Mouse (Mus musculus) hindbrain, embryonic 10.5 days (tissue): Measurements from ENCODE around the gene Eif4e2. TPM values are rescaled to one million over a fixed set of nuclear protein-coding genes. Genes with fewer than 3 reads are reported as not detected.

ENCODE experiments used
- DNase-seq: peaks from one replicate; pipeline ENCODE4 v3.0.0-alpha.2; 2017; ENCODE audit warnings: low spot score
- H3K27ac ChIP-seq: fragments of 300-500 bp; sonication (generic); 2 replicates; pipeline ENCODE4 v1.5.1; 2016; ENCODE audit warnings: mild to moderate bottlenecking, moderate library complexity
- H3K27me3 ChIP-seq: fragments of 300-500 bp; sonication (generic); 2 replicates; pipeline ENCODE4 v1.6.1; 2016; ENCODE audit warnings: mild to moderate bottlenecking; ENCODE audit not compliant: poor library complexity, insufficient read depth, severe bottlenecking
- H3K36me3 ChIP-seq: fragments of 300-500 bp; sonication (generic); 2 replicates; pipeline ENCODE4 v1.6.1; 2016; ENCODE audit warnings: mild to moderate bottlenecking, moderate library complexity
- H3K4me1 ChIP-seq: fragments of 300-500 bp; sonication (generic); replicated peaks from 2 replicates; pipeline ENCODE4 v1.6.1; 2016; ENCODE audit warnings: mild to moderate bottlenecking
- H3K4me3 ChIP-seq: fragments of 300-500 bp; sonication (generic); 2 replicates; pipeline ENCODE4 v1.5.1; 2016; ENCODE audit warnings: mild to moderate bottlenecking, moderate library complexity
- H3K9me3 ChIP-seq: fragments of 300-500 bp; sonication (generic); 2 replicates; pipeline ENCODE4 v1.6.1; 2016; ENCODE audit warnings: mild to moderate bottlenecking, moderate library complexity
- WGBS: fragments of 180-500 bp; shearing (Covaris S2); methylation state at CpG from one replicate; pipeline ENCODE4 v1.1.7; 2016; 5-methylcytosine and 5-hydroxymethylcytosine counted together
- polyA plus RNA-seq: library from polyadenylated mRNA; unstranded; fragments of >200 nt; fragmentation: Nextera tagmentation; extraction: Ambion mirVana; gene quantifications from 2 replicates; pipeline ENCODE4 v1.2.1, GENCODE M21; 2016

The Eif4e2 gene
- polyA plus RNA-seq, 1 experiment from 2014 or later, result 173 TPM

DNA sequence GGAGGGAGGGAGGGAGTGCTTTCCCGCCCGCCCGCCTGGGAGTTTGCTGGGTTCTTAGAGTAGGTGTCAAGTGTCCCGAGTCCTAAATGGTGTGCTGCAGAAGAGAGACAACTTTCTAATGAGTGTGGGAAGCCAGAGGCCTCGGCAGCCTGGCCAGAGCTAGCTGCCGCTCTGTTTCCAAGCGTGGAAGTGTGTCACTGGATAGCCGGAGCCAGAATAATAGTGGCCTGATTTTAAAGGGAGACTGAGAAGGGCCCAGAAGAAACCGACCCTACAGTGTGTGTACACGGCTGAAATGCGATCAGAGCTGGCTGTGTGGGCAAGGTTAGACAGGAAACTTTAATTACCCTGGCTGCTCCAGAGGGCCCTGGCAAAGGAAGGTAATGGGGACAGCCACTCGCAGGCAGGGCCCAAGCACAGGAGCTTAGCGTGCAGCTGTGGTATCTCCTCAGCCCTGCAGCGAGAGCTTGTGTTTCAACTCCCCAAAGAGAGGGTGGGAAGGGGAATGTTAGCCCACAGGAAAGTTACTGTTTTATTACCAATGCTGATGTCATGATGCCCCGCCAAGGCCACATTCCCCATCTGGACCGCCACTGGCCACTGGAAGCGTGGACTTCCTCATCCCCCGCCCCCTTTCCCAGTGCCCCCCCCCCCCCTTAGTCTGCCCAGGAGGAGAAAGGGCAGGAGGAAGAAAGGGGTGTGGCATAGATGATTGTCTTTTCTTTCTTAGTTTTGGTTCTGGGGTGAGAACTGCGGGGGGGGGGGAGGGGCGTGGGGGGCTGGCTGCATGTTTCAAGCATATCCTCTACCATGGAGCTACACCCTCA lies 57.1 kb downstream of the Eif4e2 start:
- Histone ChIP-seq H3K4me3 (peak overlapping the region; percentile 23), H3K9me3 (no peaks in the 10 kb centered on the region), H3K27me3 (peaks cover 67% of the 10 kb centered on the region), H3K36me3 (no peaks in the 10 kb centered on the region), H3K4me1 (peaks cover 40% of the 10 kb centered on the region), H3K27ac (peak overlapping the region; percentile 81)
- DNase-seq, result peak; percentile 47
- WGBS, result 5% methylated on average over 20 of the region's 20 CpGs

DNA sequence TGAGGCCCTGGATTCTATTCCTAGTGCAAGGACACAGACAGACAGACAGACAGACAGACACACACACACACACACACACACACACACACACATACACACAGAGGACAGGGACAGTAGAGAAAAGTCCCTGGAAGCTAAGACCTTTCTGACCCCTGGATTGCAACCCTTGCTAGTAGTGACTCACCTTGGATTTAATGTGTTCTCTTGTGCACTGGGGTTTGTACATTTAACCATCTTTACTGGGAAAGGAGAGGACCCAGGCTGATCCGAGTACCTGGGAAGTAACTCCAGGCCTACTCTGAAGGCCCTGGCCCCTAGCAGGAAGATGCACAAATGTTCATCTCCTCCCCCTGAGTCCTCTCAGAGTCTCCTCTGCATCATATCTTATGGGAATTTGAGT lies 57.9 kb downstream of the Eif4e2 start:
- peak overlapping the region; percentile 81; the same call in 1 of the 2 replicates for H3K27ac ChIP-seq
- peaks cover 38% of the 10 kb centered on the region for H3K4me1 ChIP-seq
- DNase-seq, result no peak
- H3K9me3 ChIP-seq, result no peaks in the 10 kb centered on the region
- H3K36me3 ChIP-seq, result no peaks in the 10 kb centered on the region
- H3K4me3 ChIP-seq, result no peak overlapping the region
- WGBS, result 66% methylated on average over 1 of the region's 1 CpGs
- peaks cover 59% of the 10 kb centered on the region for H3K27me3 ChIP-seq

DNA sequence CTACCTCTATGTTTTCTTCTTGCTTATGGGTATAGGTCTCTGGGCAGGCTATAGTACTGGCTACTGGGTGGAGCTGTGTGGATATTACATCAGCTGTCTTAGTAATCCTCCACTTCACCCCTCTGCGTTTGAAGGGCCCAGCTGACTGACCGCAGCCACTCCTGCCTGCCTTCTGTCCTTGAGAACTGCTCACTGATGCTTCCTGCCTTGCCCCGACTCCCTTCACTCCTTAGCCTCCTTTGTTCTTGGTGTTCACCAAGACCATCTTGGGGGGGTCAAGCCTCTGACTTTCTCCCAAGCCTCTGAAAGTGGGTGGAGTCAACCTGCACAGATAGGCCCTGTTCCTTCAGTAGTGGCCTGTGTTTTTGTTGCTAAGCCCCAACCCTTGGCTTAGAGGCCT lies 58.7 kb downstream of the Eif4e2 start:
- WGBS, result 72% methylated on average over 3 of the region's 3 CpGs
- no peaks in the 10 kb centered on the region for H3K36me3 ChIP-seq
- no peak for DNase-seq
- H3K27ac ChIP-seq, result 0 out of 2 replicates have a peak overlapping the region, but pooled peaks have one; percentile 12
- no peaks in the 10 kb centered on the region for H3K9me3 ChIP-seq
- H3K4me1 ChIP-seq, result peaks cover 38% of the 10 kb centered on the region
- H3K4me3 ChIP-seq, result no peak overlapping the region
- H3K27me3 ChIP-seq, result peaks cover 50% of the 10 kb centered on the region

DNA sequence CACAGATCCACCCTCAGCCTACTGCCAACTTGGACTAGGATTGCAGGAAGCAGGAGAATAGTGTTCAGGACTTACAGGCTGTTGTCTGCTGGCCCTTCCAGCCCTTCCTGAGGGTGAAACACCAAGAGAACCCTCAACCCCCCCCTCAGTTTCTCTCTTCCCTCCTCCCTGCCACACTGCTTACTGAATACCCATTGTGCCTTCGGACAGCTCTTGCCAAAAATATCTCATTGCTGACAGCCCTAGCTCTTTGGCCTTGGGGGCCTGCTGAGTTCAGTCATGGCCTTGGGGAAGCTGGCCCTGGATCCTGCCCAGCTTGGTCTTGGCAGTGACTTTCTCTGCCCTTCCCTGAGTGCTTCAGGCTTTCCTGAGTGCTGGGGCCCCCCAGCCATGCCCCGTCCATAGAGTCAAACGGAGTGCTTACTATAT lies 59.8 kb downstream of the Eif4e2 start:
- WGBS, result 76% methylated on average over 3 of the region's 3 CpGs
- Histone ChIP-seq H3K27ac (no peak overlapping the region), H3K27me3 (peaks cover 40% of the 10 kb centered on the region), H3K36me3 (no peaks in the 10 kb centered on the region), H3K4me1 (peaks cover 38% of the 10 kb centered on the region), H3K4me3 (no peak overlapping the region), H3K9me3 (no peaks in the 10 kb centered on the region)
- DNase-seq, result no peak

DNA sequence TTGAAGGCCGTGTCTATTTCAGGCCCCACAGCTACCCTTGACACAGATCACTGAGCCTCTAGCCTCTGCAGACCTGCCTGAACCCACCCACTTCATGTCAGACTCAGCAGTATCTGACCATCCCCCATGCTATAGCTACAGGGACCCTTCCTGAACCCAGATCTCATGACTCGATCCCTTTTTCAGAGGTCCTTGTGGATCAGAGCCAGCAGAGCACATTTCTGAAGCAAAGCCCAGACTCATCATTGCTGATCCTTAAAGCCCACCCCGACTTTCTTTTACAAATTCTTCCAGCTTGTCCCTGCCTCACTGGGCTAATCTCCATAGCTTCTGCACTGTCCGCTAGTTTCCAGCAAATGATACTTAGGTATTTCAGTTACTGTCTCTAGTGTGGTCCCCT lies 60.4 kb downstream of the Eif4e2 start:
- Histone ChIP-seq H3K27ac (no peak overlapping the region), H3K27me3 (peaks cover 34% of the 10 kb centered on the region), H3K4me3 (no peak overlapping the region), H3K9me3 (no peaks in the 10 kb centered on the region), H3K36me3 (no peaks in the 10 kb centered on the region), H3K4me1 (peaks cover 38% of the 10 kb centered on the region)
- 73% methylated on average over 4 of the region's 4 CpGs for WGBS
- no peak for DNase-seq

- WGBS, result 90% methylated on average over 12 of the region's 12 CpGs
- Histone ChIP-seq H3K4me1 (peaks cover 30% of the 10 kb centered on the region), H3K9me3 (no peaks in the 10 kb centered on the region), H3K36me3 (no peaks in the 10 kb centered on the region), H3K27me3 (peaks cover 24% of the 10 kb centered on the region), H3K27ac (no peak overlapping the region), H3K4me3 (no peak overlapping the region)
- no peak for DNase-seq
Measured at GRCm38 (mm10) chr1:87275151-87275550, 61.4 kb downstream of the Eif4e2 start.

DNA sequence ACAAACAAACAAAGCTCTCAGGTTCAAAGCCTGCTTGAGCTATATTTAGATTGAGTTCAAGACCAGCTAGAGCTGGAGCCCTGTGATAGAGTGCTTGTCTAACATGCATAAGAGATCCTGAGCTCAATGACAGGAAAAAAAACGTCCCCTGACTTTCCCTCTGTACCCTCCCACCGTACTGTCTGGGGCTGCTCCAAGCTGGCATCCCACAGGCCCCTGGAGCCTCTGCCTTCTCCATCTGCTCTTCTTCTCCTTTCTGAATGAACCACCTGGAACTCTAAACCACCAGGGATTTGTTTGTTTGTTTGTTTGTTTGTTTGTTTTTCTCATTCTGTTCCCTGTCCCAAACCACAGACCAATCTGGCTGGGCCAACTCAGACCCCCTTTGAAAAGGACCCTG lies 62.3 kb downstream of the Eif4e2 start:
- Histone ChIP-seq H3K4me1 (peaks cover 21% of the 10 kb centered on the region), H3K9me3 (no peaks in the 10 kb centered on the region), H3K27me3 (peaks cover 15% of the 10 kb centered on the region), H3K27ac (no peak overlapping the region), H3K36me3 (no peaks in the 10 kb centered on the region), H3K4me3 (no peak overlapping the region)
- WGBS, result 62% methylated on average over 2 of the region's 2 CpGs
- no peak for DNase-seq

GRCm38 (mm10) chr1:87280281-87280680 lies 66.6 kb downstream of the Eif4e2 start:
- Histone ChIP-seq H3K9me3 (no peaks in the 10 kb centered on the region), H3K4me3 (no peak overlapping the region), H3K27me3 (no peaks in the 10 kb centered on the region), H3K4me1 (peaks cover 7% of the 10 kb centered on the region), H3K27ac (no peak overlapping the region), H3K36me3 (no peaks in the 10 kb centered on the region)
- WGBS, result 84% methylated on average over 5 of the region's 5 CpGs
- no peak for DNase-seq

DNA sequence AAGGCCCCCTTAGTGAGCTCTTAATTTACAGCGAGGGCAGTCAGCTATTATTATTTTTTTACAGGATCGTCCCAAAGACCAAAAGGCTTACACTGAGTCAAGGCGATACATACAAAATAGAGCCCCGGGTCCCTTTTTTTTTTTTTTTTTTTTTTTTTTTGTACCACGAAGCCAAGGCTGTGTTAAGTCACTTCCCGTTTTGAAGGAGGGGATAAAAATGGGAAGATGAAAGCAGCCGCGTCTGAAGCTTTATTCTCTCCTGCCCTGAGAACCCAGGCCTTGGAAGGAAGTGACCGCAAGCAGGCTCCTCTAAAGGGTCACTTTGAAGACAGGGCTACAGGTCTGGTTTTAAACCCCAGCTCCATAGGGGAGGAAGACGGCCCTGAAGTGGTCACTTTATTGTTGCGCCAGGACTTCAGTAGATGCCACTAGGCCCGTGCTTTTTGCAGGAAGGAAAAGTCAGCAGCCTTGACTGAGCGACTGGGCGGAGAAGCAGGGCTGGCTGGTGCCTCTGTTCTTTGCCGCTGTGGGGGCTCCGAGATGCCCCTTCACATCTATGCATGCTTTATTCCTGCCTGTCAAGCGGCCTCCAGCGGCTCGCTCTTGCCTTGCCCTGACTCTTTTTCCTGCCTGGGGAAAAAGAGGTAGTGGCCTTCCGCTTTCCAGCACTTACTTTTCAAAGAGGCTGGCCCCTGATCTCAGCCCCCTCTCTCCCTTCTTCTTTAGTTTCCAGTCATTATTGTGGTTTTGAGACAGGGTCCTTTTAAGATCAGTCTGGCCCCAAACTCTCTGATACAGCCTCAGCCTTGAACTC lies 68.1 kb downstream of the Eif4e2 start:
- Histone ChIP-seq H3K27ac (peak overlapping the region; percentile 53; the same call in 1 of the 2 replicates), H3K4me1 (peaks cover 7% of the 10 kb centered on the region), H3K4me3 (peak overlapping the region; percentile 26), H3K9me3 (no peaks in the 10 kb centered on the region), H3K36me3 (no peaks in the 10 kb centered on the region), H3K27me3 (no peaks in the 10 kb centered on the region)
- peak; percentile 31 for DNase-seq
- WGBS, result 21% methylated on average over 20 of the region's 20 CpGs

DNA sequence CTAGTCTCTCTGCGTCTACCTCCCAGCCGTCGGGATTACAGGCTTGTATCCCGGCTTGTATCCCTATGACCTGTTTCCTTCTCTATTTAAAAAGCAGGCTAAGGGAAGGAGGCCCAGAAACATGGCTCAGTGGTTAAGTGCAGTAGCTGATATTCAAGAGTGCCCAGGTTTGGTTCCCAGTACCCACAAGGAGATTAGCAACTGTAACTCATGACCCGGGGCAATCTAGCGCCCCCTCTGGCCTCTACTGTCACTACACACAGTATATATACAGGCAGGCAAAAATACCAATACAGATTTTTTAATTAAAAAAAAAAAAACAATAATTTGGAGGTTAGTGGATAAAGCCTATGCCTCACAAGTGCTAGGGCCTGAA lies 68.7 kb downstream of the Eif4e2 start:
- Histone ChIP-seq H3K9me3 (no peaks in the 10 kb centered on the region), H3K4me3 (no peak overlapping the region), H3K27ac (no peak overlapping the region), H3K4me1 (peaks cover 7% of the 10 kb centered on the region), H3K27me3 (no peaks in the 10 kb centered on the region), H3K36me3 (no peaks in the 10 kb centered on the region)
- 68% methylated on average over 6 of the region's 6 CpGs for WGBS
- DNase-seq, result no peak

DNA sequence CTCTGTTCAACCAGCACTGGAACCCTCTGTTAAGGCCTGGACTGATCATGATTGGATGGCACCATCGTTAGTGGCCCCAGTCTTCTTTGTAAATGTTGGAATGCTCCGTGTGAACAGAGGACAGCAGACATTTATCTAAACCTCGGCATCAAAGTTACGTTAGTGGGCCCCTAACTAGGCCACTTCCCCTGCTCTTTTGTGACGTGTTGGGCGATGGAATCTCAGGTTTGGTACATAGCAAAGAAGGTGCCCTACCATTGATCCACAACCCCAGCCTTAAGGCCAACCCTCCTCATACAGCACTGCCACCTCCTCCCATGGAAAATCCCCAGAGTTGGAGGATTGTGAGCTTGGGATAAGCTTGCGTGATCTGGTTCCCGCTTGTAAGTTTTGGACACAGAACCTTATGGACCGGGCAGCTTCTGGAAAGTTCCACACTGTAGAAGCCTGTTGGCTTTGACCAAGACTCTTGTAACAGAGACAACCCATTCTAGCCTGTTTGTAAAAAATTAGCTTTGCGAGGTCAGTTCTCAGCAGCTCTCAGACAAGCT lies 69.8 kb downstream of the Eif4e2 start:
- H3K27me3 ChIP-seq, result no peaks in the 10 kb centered on the region
- WGBS, result 86% methylated on average over 10 of the region's 10 CpGs
- H3K4me1 ChIP-seq, result peaks cover 7% of the 10 kb centered on the region
- no peak overlapping the region for H3K27ac ChIP-seq
- H3K36me3 ChIP-seq, result no peaks in the 10 kb centered on the region
- DNase-seq, result no peak
- no peaks in the 10 kb centered on the region for H3K9me3 ChIP-seq
- no peak overlapping the region for H3K4me3 ChIP-seq

GRCm38 (mm10) chr1:87287105-87287504 lies 73.4 kb downstream of the Eif4e2 start:
- DNase-seq, result no peak
- 39% methylated on average over 2 of the region's 2 CpGs for WGBS
- Histone ChIP-seq H3K27me3 (0 out of 2 replicates have a peak, but pooled peaks cover under 1% of the 10 kb centered on the region), H3K9me3 (no peaks in the 10 kb centered on the region), H3K27ac (no peak overlapping the region), H3K36me3 (no peaks in the 10 kb centered on the region), H3K4me1 (peaks cover 3% of the 10 kb centered on the region), H3K4me3 (no peak overlapping the region)
